Mouse (Mus musculus): ENCODE measurements around the gene Ciao2b.

DNA sequence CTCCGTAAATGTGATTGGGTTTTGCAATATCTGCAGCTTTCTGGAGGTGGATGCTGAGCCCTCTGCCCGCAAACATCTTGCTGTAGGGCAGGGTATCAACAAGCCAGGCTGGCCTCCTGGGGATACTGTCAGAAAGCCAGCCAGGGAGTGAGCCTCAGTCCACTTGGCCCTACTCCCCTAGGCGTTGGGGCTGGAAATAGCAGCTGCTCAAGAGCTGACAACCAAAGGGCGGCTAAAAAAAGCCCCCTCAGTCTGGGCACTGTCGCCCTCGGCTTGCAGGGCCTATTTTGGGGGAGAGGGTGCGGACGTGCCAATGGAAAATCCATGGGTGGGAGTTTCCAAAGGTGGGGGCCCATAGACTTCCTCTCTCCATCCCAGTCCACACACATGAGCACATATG is 32.5 kb downstream of the Ciao2b start:
- TF ChIP-seq ZNF384 (IDR thresholded peaks at IDR 0.05; ENCODE audit: low read depth, low read length) (no peak), ZC3H11A (IDR thresholded peaks at IDR 0.05; ENCODE audit: borderline replicate concordance, low read depth, low read length) (no peak), MAFK (IDR thresholded peaks at IDR 0.05; ENCODE audit: insufficient read depth, low read depth, low read length) (no peak)

All from ES-E14 (cell line).